Mouse (Mus musculus) 3T3-L1 (cell line): ENCODE measurements around the gene Cenpp.

Source experiments
- DNase-seq: peaks from one replicate; pipeline ENCODE4 v3.0.0-alpha.2; 2015; ENCODE audit warnings: low read depth, low spot score

Gene Cenpp

GRCm38 (mm10) chr13:49530636-49531035 lies 121.9 kb downstream of the Cenpp start:
- no peak for DNase-seq

DNA sequence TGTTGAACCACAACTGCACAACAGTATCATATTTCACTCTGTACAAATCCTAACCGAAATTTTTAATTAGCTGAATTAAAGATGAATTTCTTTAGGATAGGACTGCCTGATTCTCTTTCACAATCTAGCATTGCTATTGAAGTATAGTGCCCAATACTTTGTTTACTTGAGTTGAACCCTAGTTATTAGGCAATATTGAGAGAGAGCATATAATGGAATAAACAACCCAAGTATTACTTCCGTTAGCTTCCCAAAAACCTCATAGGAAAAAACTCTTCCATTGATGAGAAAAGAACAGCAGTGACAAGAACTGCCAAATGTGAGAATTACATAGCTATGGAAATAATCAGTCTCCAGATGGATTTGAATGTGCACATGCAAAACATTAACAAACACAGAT lies 126.3 kb downstream of the Cenpp start:
- no peak for DNase-seq

- DNase-seq: no peak
Measured at GRCm38 (mm10) chr13:49518761-49519160, 133.8 kb downstream of the Cenpp start.

GRCm38 (mm10) chr13:49507176-49507575 lies 145.4 kb downstream of the Cenpp start:
- DNase-seq: no peak

- DNase-seq: no peak
Measured at GRCm38 (mm10) chr13:49505776-49506175, 146.8 kb downstream of the Cenpp start.

GRCm38 (mm10) chr13:49504510-49504909 lies 148.1 kb downstream of the Cenpp start, which contains the start of gene Ecm2:
Gene Ecm2, plus strand, starts transcription at chr13:49504810.
- no peak for DNase-seq

DNA sequence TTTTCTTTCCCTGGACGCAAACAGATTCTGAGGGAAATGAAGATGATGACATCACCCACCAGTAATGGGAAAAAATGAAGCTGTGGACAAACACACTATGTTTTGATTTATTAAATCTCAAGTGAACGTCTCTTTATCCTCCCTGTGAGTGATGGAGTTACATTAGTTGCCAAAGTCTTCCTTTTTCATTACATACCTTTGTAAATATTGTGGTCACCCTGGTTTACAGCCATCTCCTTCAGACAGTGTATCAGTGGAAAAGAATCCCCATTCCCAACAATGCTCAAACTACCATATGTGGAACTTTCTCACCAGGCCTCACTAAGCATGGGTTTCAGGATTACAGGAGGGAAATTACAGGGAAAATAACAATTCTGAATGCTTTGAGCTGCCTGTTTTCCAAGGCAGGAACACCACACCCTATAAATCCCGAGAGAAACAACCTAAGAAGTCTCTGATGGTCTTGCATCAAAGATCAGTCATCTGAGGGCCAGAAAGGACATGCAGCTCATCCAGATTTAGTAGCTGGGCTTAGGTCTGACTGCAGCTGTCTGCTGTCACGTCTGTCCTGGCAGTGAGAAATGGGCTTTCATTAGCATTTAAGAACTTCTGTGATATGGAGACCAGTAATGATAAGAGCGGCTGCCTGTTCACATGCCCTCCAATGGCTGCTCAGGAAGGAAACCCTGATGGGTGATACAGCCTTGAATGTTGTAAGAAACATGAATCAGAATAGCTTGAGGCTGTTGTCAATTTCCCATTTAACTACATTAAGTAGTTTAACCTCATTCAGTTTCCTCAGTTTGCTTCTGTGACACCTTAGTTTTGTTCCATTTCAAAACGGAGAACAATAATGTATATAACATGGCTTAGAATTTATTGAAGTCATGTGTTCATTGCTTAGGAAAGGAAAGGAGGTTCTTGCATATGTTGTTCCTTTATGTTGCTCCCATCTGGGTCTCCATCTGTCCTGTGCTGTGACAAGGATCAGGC lies 159.9 kb downstream of the Cenpp start, which contains the start of gene Tes3-ps:
Gene Tes3-ps, plus strand, starts transcription at position 943 of the 993 bp plus-strand sequence.
- DNase-seq: peak; percentile 79

- no peak for DNase-seq
Measured at GRCm38 (mm10) chr13:49485388-49485787, 167.2 kb downstream of the Cenpp start.

DNA sequence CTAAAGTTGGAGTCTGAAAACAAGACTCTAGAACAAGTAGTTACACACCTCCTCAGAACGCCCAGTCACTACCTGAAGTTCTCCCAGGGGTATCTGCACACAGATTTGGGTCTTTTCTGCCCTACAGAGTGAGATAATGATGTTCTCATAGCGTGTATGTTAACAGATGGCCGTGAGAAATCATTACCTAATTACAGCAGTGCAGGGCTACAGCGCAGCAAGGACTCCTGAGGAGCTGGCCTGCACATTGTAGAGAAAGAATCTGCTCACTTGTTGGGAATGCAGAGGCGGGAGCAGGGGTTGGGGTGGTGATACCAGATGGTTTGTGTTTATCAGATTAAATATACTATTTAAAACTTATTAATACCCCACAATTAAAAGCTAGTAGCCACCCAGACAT lies 172.0 kb downstream of the Cenpp start:
- DNase-seq: peak; percentile 17

DNA sequence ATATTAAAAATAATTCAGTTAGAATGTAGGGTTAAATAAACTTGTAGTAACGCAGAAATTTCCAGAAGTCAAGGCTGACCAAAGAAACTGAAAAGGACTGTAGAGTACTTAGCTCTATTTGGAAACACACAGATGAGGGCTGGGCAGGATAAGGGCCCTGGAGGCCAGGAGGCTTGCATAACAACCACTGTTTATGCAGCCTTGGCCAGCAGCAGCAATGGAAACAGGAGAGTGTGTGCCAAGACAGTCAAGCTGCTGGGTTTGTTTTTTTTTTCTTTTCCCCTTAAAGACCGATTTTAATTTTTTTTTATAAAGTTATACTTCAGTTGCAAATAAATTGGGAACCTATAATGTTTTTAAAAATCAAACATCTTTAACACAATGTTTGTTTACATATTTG lies 172.5 kb downstream of the Cenpp start:
- peak; percentile 83 for DNase-seq

DNA sequence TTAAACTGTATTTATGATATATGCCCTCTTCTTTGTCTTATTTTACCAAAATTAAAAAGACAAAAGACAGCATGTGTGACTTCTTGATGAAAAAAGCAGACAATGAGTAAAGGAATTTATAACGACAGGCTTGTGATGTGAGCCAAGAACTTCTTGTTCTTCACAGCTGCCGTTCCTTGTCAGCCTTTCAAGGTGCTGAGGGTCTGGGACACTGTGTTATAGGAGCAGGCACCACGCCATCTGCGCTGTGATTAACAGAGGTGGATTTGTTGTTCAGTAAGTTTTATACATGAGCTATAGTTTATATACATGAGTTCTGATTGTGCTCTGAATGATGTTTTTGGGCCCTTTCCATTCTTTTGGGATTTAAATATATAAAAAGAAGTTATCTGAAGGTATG lies 173.2 kb downstream of the Cenpp start:
- DNase-seq: no peak

GRCm38 (mm10) chr13:49478851-49479374 lies 173.7 kb downstream of the Cenpp start:
- DNase-seq: no peak

- DNase-seq: no peak
Measured at GRCm38 (mm10) chr13:49477887-49478286, 174.7 kb downstream of the Cenpp start.

GRCm38 (mm10) chr13:49472676-49473005 lies 179.9 kb downstream of the Cenpp start:
- no peak for DNase-seq

GRCm38 (mm10) chr13:49471981-49472675 lies 180.5 kb downstream of the Cenpp start:
- DNase-seq: no peak

GRCm38 (mm10) chr13:49470806-49471205 lies 181.8 kb downstream of the Cenpp start:
- DNase-seq: no peak

DNA sequence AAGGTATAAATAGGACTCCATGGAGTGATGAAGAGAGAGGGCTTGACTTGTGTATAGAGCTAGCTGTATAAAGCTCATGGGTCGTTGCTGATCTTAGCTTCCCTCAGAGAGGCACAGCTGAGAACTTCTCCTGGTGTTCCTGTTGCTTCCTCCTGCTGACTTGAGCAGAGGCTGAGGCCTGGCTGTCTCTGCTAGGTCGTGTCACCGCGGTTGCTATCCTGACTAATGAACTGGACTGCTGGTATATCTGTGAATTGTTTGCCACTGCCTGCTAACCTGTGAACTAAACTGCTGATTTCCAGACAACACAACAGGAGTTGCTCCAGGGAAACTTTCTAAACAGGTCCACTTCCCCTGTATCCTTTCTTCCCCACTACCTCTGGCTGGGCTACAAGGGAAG lies 182.3 kb downstream of the Cenpp start:
- DNase-seq: no peak

GRCm38 (mm10) chr13:49469002-49469401 lies 183.6 kb downstream of the Cenpp start:
- peak; percentile 49 for DNase-seq

- no peak for DNase-seq
Measured at GRCm38 (mm10) chr13:49467585-49467984, 185.0 kb downstream of the Cenpp start.

GRCm38 (mm10) chr13:49466393-49467075 lies 186.1 kb downstream of the Cenpp start:
- DNase-seq: peak; percentile 69

DNA sequence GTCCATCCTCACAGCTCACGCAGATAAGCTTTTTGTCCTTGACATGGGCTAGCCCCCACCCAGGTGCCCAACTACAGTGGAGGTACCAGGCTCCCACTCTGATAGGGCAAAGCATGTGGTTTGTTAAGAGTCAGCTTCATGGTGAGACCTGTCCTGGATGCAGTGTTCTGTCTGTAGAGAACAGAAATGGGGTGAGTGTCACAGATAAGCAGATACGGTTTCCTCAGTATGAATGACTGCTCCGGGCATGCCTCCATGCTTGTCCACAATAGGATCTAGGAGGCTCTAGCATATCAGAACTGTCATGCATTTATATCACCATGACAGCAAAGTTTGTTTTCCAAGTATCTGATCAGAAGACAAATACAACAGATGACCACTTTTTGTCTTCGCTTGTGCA lies 186.7 kb downstream of the Cenpp start:
- no peak for DNase-seq

GRCm38 (mm10) chr13:49462921-49463320 lies 189.7 kb downstream of the Cenpp start:
- DNase-seq: no peak
